Comparison of ENCODE assay signal across 8 mouse cellular contexts in genomic region chr3:144569401-144569971, GRCm38 (mm10). TPM values are rescaled to one million over a fixed set of nuclear protein-coding genes. Genes with fewer than 3 reads are reported as not detected.
A peak's percentile ranks its signal among the peaks of the same experiment; 100 is the strongest.
DNase-seq lines count a peak whose midpoint lies in the region; ATAC-seq and TF ChIP-seq lines count a peak whose summit lies in the region.

No protein-coding gene starts in this region.

- no peak overlapping the region for H3K27ac ChIP-seq in ES-Bruce4 (ENCODE audit: insufficient read depth, low read length)
- peak overlapping the region; percentile 90 for H3K27ac ChIP-seq in embryonic facial prominence, embryonic 12.5 days
- peak overlapping the region; percentile 81 for H3K27ac ChIP-seq in heart, postnatal 0 days (ENCODE audit: low read depth)
- H3K27ac ChIP-seq in macrophage, result peak overlapping the region; percentile 21

- no peak for TF ChIP-seq EP300 in ES-Bruce4 (IDR thresholded peaks at IDR 0.05; ENCODE audit: insufficient read depth, low read depth, low read length)
- no peak for TF ChIP-seq EP300 in heart, postnatal 0 days (IDR thresholded peaks at IDR 0.05; ENCODE audit: low read depth)

- H3K9me3 ChIP-seq in ES-Bruce4 (replicated peaks; ENCODE audit: control insufficient read depth, insufficient read depth, low read length, poor library complexity, severe bottlenecking), result no peaks in the 10 kb centered on the region
- H3K9me3 ChIP-seq in embryonic facial prominence, embryonic 12.5 days, result no peaks in the 10 kb centered on the region
- no peaks in the 10 kb centered on the region for H3K9me3 ChIP-seq in heart, postnatal 0 days (replicated peaks; ENCODE audit: control insufficient read depth, low read length)

- H3K4me3 ChIP-seq in ES-Bruce4 (ENCODE audit: low read depth, low read length) (peak overlapping the region; percentile 96), macrophage (ENCODE audit: inconsistent target) (peak overlapping the region; percentile 60)
- H3K4me3 ChIP-seq in embryonic facial prominence, embryonic 12.5 days, result peak overlapping the region; percentile 82
- peak overlapping the region; percentile 94 for H3K4me3 ChIP-seq in heart, postnatal 0 days (ENCODE audit: low read depth, low read length)

- peak; percentile 11; the same call in 1 of the 2 replicates for ATAC-seq in embryonic facial prominence, embryonic 12.5 days (ENCODE audit: insufficient number of reproducible peaks, insufficient read depth, low FRiP score, low TSS enrichment)
- peak; percentile 16 for ATAC-seq in heart, postnatal 0 days (ENCODE audit: insufficient read depth, low read depth)

- TF ChIP-seq CTCF in ES-Bruce4 (IDR thresholded peaks at IDR 0.05; ENCODE audit: low read depth, low read length), result no peak
- no peak for TF ChIP-seq CTCF in heart, postnatal 0 days (IDR thresholded peaks at IDR 0.05; ENCODE audit: low read depth)

- peak overlapping the region; percentile 91 for H3K9ac ChIP-seq in ES-Bruce4 (ENCODE audit: low read depth, poor library complexity, severe bottlenecking)
- H3K9ac ChIP-seq in embryonic facial prominence, embryonic 12.5 days, result peak overlapping the region; percentile 86
- peak overlapping the region; percentile 80 for H3K9ac ChIP-seq in heart, postnatal 0 days (replicated peaks; ENCODE audit: low read depth, low read length)

- no peaks in the 10 kb centered on the region for H3K4me1 ChIP-seq in ES-Bruce4 (ENCODE audit: control insufficient read depth, insufficient read depth, low read length)
- H3K4me1 ChIP-seq in embryonic facial prominence, embryonic 12.5 days, result peaks cover 16% of the 10 kb centered on the region
- peaks cover 19% of the 10 kb centered on the region for H3K4me1 ChIP-seq in heart, postnatal 0 days (ENCODE audit: control insufficient read depth, insufficient read depth)

- DNase-seq in heart, adult 18-20 months, result peak; percentile 17 to 59
- no peak for DNase-seq in heart, adult 11 months
- no peak for DNase-seq in heart, postnatal 0 days (ENCODE audit: low spot score)
- DNase-seq in left cerebral cortex, adult 8-10 months (ENCODE audit: low spot score in 2 of 2), result peak; percentile 32 to 34
- DNase-seq in spleen, postnatal 4 days (ENCODE audit: low spot score in 2 of 2), result peak; percentile 55 to 81

- H3K36me3 ChIP-seq in ES-Bruce4 (ENCODE audit: control insufficient read depth, insufficient read depth, low read length, poor library complexity, severe bottlenecking) (peaks cover 10% of the 10 kb centered on the region), macrophage (ENCODE audit: inconsistent target) (peaks cover 6% of the 10 kb centered on the region; the same call in 1 of the 2 replicates)
- 0 out of 2 replicates have a peak, but pooled peaks cover 10% of the 10 kb centered on the region for H3K36me3 ChIP-seq in embryonic facial prominence, embryonic 12.5 days
- H3K36me3 ChIP-seq in heart, postnatal 0 days (replicated peaks; ENCODE audit: control insufficient read depth, insufficient read depth, low read length), result 0 out of 2 replicates have a peak, but pooled peaks cover 9% of the 10 kb centered on the region

- H3K79me2 ChIP-seq in macrophage (ENCODE audit: inconsistent target), result peaks cover 90% of the 10 kb centered on the region

- under 1% methylated on average over 47 of the region's 47 CpGs for WGBS in embryonic facial prominence, embryonic 12.5 days
- under 1% methylated on average over 36 of the region's 47 CpGs for WGBS in heart, postnatal 0 days
- under 1% methylated on average over 43 of the region's 47 CpGs for WGBS in macrophage (ENCODE audit: missing documents)

- no peaks in the 10 kb centered on the region for H3K27me3 ChIP-seq in ES-Bruce4 (ENCODE audit: control insufficient read depth, insufficient read depth, low read length, poor library complexity, severe bottlenecking)
- no peaks in the 10 kb centered on the region for H3K27me3 ChIP-seq in embryonic facial prominence, embryonic 12.5 days
- no peaks in the 10 kb centered on the region for H3K27me3 ChIP-seq in heart, postnatal 0 days (ENCODE audit: control insufficient read depth, insufficient read depth, low read length)

- no peak for TF ChIP-seq POLR2A in ES-Bruce4 (IDR thresholded peaks at IDR 0.05; ENCODE audit: insufficient read depth, low read length)

- H3K4me2 ChIP-seq in embryonic facial prominence, embryonic 12.5 days (replicated peaks), result peak overlapping the region; percentile 89
- H3K4me2 ChIP-seq in heart, postnatal 0 days (ENCODE audit: low read depth, low read length), result peak overlapping the region; percentile 81

RNA-seq across cellular contexts. Expression of gene Hs2st1, which starts 0.5 kb away (rescaled TPM):
- total RNA-seq in heart, adult 18-20 months (2021), result 1 to 10 TPM; 7.6 to 8.4 TPM
- polyA plus RNA-seq in ES-Bruce4 (2011; ENCODE audit: insufficient read depth, insufficient read length, low read depth, missing spikeins), result 38.6 and 39.0 TPM in 2 replicates
- polyA plus RNA-seq in embryonic facial prominence, embryonic 12.5 days (2016; fragmentation: Nextera tagmentation; extraction: Ambion mirVana), result 25.2 and 27.0 TPM in 2 replicates
- 9.0 and 16.1 TPM in 2 replicates for total RNA-seq in heart, postnatal 0 days (2014; rRNA removed; ENCODE audit: low replicate concordance)
- polyA plus RNA-seq in heart, postnatal 0 days (2015; fragmentation: Nextera tagmentation; extraction: Ambion mirVana), result 3.3 and 3.5 TPM in 2 replicates
- 10 to 100 TPM; 42.0 to 51.7 (median 48.7) TPM for total RNA-seq in left cerebral cortex, adult 8-10 months (2022)
- 10 to 100 TPM in 21 of 26 experiments, 1 to 10 TPM in 5; 7.0 to 58.2 (median 26.5) TPM for total RNA-seq in macrophage (2018; cell fraction: chromatin; rRNA removed)
- total RNA-seq in macrophage (2018; cell fraction: cytosol; rRNA removed), result 10 to 100 TPM in 25 of 26 experiments, 1 to 10 TPM in 1; 9.9 to 24.7 (median 16.5) TPM
- total RNA-seq in macrophage (2018; cell fraction: nucleus; rRNA removed), result 10 to 100 TPM; 13.2 to 73.1 (median 28.4) TPM
- 14.6 to 16.6 TPM (median 16.5 TPM) in 3 replicates for polyA plus RNA-seq in macrophage (2018)

RNA-seq across cellular contexts. Expression of gene Selenof, which starts 0.6 kb away (rescaled TPM):
- 100 to 1,000 TPM; 136 to 148 TPM for total RNA-seq in heart, adult 18-20 months (2021)
- polyA plus RNA-seq in ES-Bruce4 (2011; ENCODE audit: insufficient read depth, insufficient read length, low read depth, missing spikeins) (227 TPM in 2 replicates), macrophage (2018) (374 to 535 TPM (median 384 TPM) in 3 replicates)
- polyA plus RNA-seq in embryonic facial prominence, embryonic 12.5 days (2016; fragmentation: Nextera tagmentation; extraction: Ambion mirVana), result 508 and 511 TPM in 2 replicates
- 245 and 260 TPM in 2 replicates for total RNA-seq in heart, postnatal 0 days (2014; rRNA removed; ENCODE audit: low replicate concordance)
- polyA plus RNA-seq in heart, postnatal 0 days (2015; fragmentation: Nextera tagmentation; extraction: Ambion mirVana), result 416 and 439 TPM in 2 replicates
- 100 to 1,000 TPM; 210 to 244 (median 232) TPM for total RNA-seq in left cerebral cortex, adult 8-10 months (2022)
- 100 to 1,000 TPM in 2 of 26 experiments, 10 to 100 TPM in 24; 23.5 to 130 (median 58.2) TPM for total RNA-seq in macrophage (2018; cell fraction: chromatin; rRNA removed)
- 100 to 1,000 TPM; 224 to 356 (median 300) TPM for total RNA-seq in macrophage (2018; cell fraction: cytosol; rRNA removed)
- total RNA-seq in macrophage (2018; cell fraction: nucleus; rRNA removed), result 100 to 1,000 TPM in 15 of 26 experiments, 10 to 100 TPM in 11; 53.0 to 207 (median 110) TPM

Comparison
In these comparisons a context has a peak if more than half of its experiments do, and no peak if none do; other contexts are left out.
1. DNase-seq: peak in heart, adult 18-20 months (2 of 2), left cerebral cortex, adult 8-10 months (2 of 2) and spleen, postnatal 4 days (2 of 2); none in heart, adult 11 months (single experiment) and heart, postnatal 0 days (single experiment).
2. Peak in every context shown above with its lines, with median percentiles within 50 percentile points of each other: H3K4me3 ChIP-seq and H3K9ac ChIP-seq.